Mouse (Mus musculus) embryonic stem cell, embryonic (primary cell): Measurements from ENCODE around the gene Paip2b.

Experiments
- CTCF ChIA-PET, 4 experiments: fragments of 300-600 bp in 2 of 4; fragments of 350-600 bp in 2 of 4; sonication (Branson Sonifier 250); formaldehyde crosslinking; loops; one replicate each; lab custom pipeline; 2022; ENCODE audit warnings: inconsistent platforms in 2 of 4; lab: Charles Lee
- POLR2A ChIA-PET, 4 experiments: fragments of 300-600 bp in 2 of 4; fragments of 350-600 bp in 2 of 4; sonication (Branson Sonifier 250); formaldehyde crosslinking; loops; one replicate each; lab custom pipeline; 2022; ENCODE audit warnings: antibody characterized with exemption in 4 of 4, inconsistent platforms in 1 of 4; lab: Charles Lee

The Paip2b gene

GRCm38 (mm10) chr6:83830941-83831605, 468 bp downstream of the Paip2b start:
- CTCF ChIA-PET: interaction anchor here (0.6 to 2.1 kb wide), 20 partner anchors 9 to 1057 kb away, joined by 3 to 11 read pairs (median 4); partner anchors contain the start of genes Tex261 (in 2 of the 4), Hk2 (in 1 of the 4) and Zfp638 (in 1 of the 4)

GRCm38 (mm10) chr6:83821856-83822255, 9.7 kb downstream of the Paip2b start:
- ChIA-PET CTCF (interaction anchor here in 3 of 4 experiments (0.6 kb wide), 3 partner anchors 82 to 149 kb away, joined by 3 to 14 read pairs (median 3); no protein-coding TSS in a partner anchor), POLR2A (interaction anchor here in 3 of 4 experiments (0.5 to 8.9 kb wide), 7 partner anchors 8 to 159 kb away, joined by 3 to 87 read pairs (median 3); partner anchors contain the start of genes Paip2b (in 3 of the 3) and Nagk (in 1 of the 3))

More at GRCm38 (mm10) chr6:83830941-83831605, 468 bp downstream of the Paip2b start:
- POLR2A ChIA-PET: interaction anchor here (0.6 to 6.0 kb wide), 102 partner anchors 7 to 1306 kb away, joined by 3 to 87 read pairs (median 5); partner anchors contain the start of genes Nagk (in 3 of the 4), Zfp638 (in 3 of the 4), Tex261 (in 2 of the 4) and Atp6v1b1 (in 1 of the 4)

GRCm38 (mm10) chr6:83820727-83821515, 10.6 kb downstream of the Paip2b start:
- CTCF ChIA-PET: interaction anchor here in 3 of 4 experiments (0.6 to 1.5 kb wide), 5 partner anchors 8 to 148 kb away, joined by 3 to 14 read pairs (median 4); partner anchors contain the start of gene Paip2b (in 1 of the 3)
- POLR2A ChIA-PET: interaction anchor here (0.5 to 8.9 kb wide), 11 partner anchors 9 to 160 kb away, joined by 3 to 87 read pairs (median 3); partner anchors contain the start of genes Paip2b (in 3 of the 4), Nagk (in 1 of the 4) and Vax2 (in 1 of the 4)

- ChIA-PET CTCF (interaction anchor here in 1 of 4 experiments (1.3 kb wide), 1 partner anchor 13 kb away, joined by 3 read pairs; the partner anchor contains the start of gene Paip2b), POLR2A (interaction anchor here (0.6 to 8.9 kb wide), 10 partner anchors 8 to 171 kb away, joined by 3 to 87 read pairs (median 4); partner anchors contain the start of gene Paip2b (in 3 of the 4))
These were observed 12.5 kb downstream of the Paip2b start for GRCm38 (mm10) chr6:83818996-83819395.

GRCm38 (mm10) chr6:83815801-83816200, 15.7 kb downstream of the Paip2b start:
- CTCF ChIA-PET: interaction anchor here (0.5 to 1.9 kb wide), 6 partner anchors 14 to 557 kb away, joined by 3 to 8 read pairs (median 4); partner anchors contain the start of gene Tex261 (in 1 of the 4)

GRCm38 (mm10) chr6:83802846-83803245, 28.7 kb downstream of the Paip2b start:
- CTCF ChIA-PET: interaction anchor here in 1 of 4 experiments (1.5 kb wide), 1 partner anchor 109 kb away, joined by 4 read pairs; no protein-coding TSS in a partner anchor
- POLR2A ChIA-PET: interaction anchor here in 3 of 4 experiments (0.6 to 3.7 kb wide), 7 partner anchors 11 to 74 kb away, joined by 3 to 15 read pairs (median 7); partner anchors contain the start of gene Paip2b (in 2 of the 3)

More at GRCm38 (mm10) chr6:83815801-83816200, 15.7 kb downstream of the Paip2b start:
- POLR2A ChIA-PET: interaction anchor here in 3 of 4 experiments (0.6 to 8.9 kb wide), 9 partner anchors 10 to 99 kb away, joined by 3 to 87 read pairs (median 6); partner anchors contain the start of genes Paip2b (in 3 of the 3), Nagk (in 1 of the 3) and Zfp638 (in 1 of the 3)

- POLR2A ChIA-PET: interaction anchor here in 3 of 4 experiments (0.9 to 3.7 kb wide), 8 partner anchors 8 to 32 kb away, joined by 3 to 15 read pairs (median 4); partner anchors contain the start of gene Paip2b (in 2 of the 3)
- CTCF ChIA-PET: interaction anchor here in 1 of 4 experiments (1.5 kb wide), 1 partner anchor 108 kb away, joined by 4 read pairs; no protein-coding TSS in a partner anchor
These were observed 29.5 kb downstream of the Paip2b start for GRCm38 (mm10) chr6:83802033-83802432.

- POLR2A ChIA-PET: interaction anchor here (0.6 to 4.4 kb wide), 14 partner anchors 8 to 1347 kb away, joined by 3 to 68 read pairs (median 6); partner anchors contain the start of genes Paip2b (in 2 of the 4) and Zfp638 (in 1 of the 4)
- CTCF ChIA-PET: interaction anchor here in 3 of 4 experiments (0.5 to 2.0 kb wide), 4 partner anchors 21 to 608 kb away, joined by 3 to 17 read pairs (median 8); partner anchors contain the start of gene Tex261 (in 2 of the 3)
These were observed 34.9 kb downstream of the Paip2b start for GRCm38 (mm10) chr6:83796686-83797085.

- CTCF ChIA-PET: interaction anchor here (0.5 to 2.0 kb wide), 13 partner anchors 13 to 670 kb away, joined by 3 to 23 read pairs (median 5); partner anchors contain the start of gene Tex261 (in 3 of the 4)
- POLR2A ChIA-PET: interaction anchor here in 3 of 4 experiments (0.6 to 4.4 kb wide), 48 partner anchors 10 to 628 kb away, joined by 3 to 68 read pairs (median 4); partner anchors contain the start of genes Paip2b (in 3 of the 3), Tex261 (in 2 of the 3), Vax2 (in 2 of the 3) and Zfp638 (in 2 of the 3)
These were observed 36.0 kb downstream of the Paip2b start for GRCm38 (mm10) chr6:83795492-83795900.

- ChIA-PET CTCF (interaction anchor here in 3 of 4 experiments (0.5 to 1.9 kb wide), 18 partner anchors 12 to 1488 kb away, joined by 3 to 23 read pairs (median 4); partner anchors contain the start of genes Tex261 (in 3 of the 3) and Pcgf1 (in 1 of the 3)), POLR2A (interaction anchor here (0.6 to 4.4 kb wide), 61 partner anchors 9 to 737 kb away, joined by 3 to 68 read pairs (median 4); partner anchors contain the start of genes Paip2b (in 3 of the 4), Tex261 (in 3 of the 4), Vax2 (in 2 of the 4) and Zfp638 (in 2 of the 4))
These were observed 36.7 kb downstream of the Paip2b start, which contains the start of gene Nagk for GRCm38 (mm10) chr6:83794760-83795296. Nagk (plus strand) TSS chr6:83794982.

GRCm38 (mm10) chr6:83791251-83791890, 40.2 kb downstream of the Paip2b start:
- ChIA-PET CTCF (interaction anchor here in 3 of 4 experiments (0.7 to 1.5 kb wide), 6 partner anchors 12 to 297 kb away, joined by 3 to 7 read pairs (median 4); partner anchors contain the start of gene Tex261 (in 2 of the 3)), POLR2A (interaction anchor here in 3 of 4 experiments (0.8 to 2.8 kb wide), 6 partner anchors 15 to 123 kb away, joined by 3 to 9 read pairs (median 4); partner anchors contain the start of genes Paip2b (in 2 of the 3) and Tex261 (in 1 of the 3))

GRCm38 (mm10) chr6:83790533-83790932, 41.0 kb downstream of the Paip2b start:
- POLR2A ChIA-PET: interaction anchor here in 2 of 4 experiments (1.5 to 2.8 kb wide), 3 partner anchors 41 to 124 kb away, joined by 4 to 9 read pairs (median 7); partner anchors contain the start of gene Paip2b (in 2 of the 2)
- CTCF ChIA-PET: interaction anchor here (0.5 to 1.5 kb wide), 6 partner anchors 15 to 291 kb away, joined by 3 to 5 read pairs (median 3); partner anchors contain the start of gene Tex261 (in 1 of the 4)

- POLR2A ChIA-PET: interaction anchor here in 2 of 4 experiments (0.5 to 1.4 kb wide), 6 partner anchors 10 to 931 kb away, joined by 3 to 4 read pairs (median 3); partner anchors contain the start of gene Tex261 (in 1 of the 2)
- CTCF ChIA-PET: interaction anchor here in 3 of 4 experiments (0.6 to 1.5 kb wide), 6 partner anchors 10 to 1244 kb away, joined by 3 to 5 read pairs (median 4); partner anchors contain the start of gene Tex261 (in 1 of the 3)
These were observed 43.0 kb downstream of the Paip2b start for GRCm38 (mm10) chr6:83788554-83788953.

- CTCF ChIA-PET: interaction anchor here in 2 of 4 experiments (0.9 to 1.2 kb wide), 2 partner anchors 10 to 222 kb away, joined by 3 to 5 read pairs; partner anchors contain the start of genes Dysf (in 1 of the 2) and Tex261 (in 1 of the 2)
These were observed 45.1 kb downstream of the Paip2b start for GRCm38 (mm10) chr6:83786426-83786825.

More at GRCm38 (mm10) chr6:83786426-83786825, 45.1 kb downstream of the Paip2b start:
- POLR2A ChIA-PET: interaction anchor here in 2 of 4 experiments (0.9 to 1.5 kb wide), 3 partner anchors 8 to 46 kb away, joined by 3 to 4 read pairs (median 3); partner anchors contain the start of genes Nagk (in 1 of the 2) and Paip2b (in 1 of the 2)
